Mouse (Mus musculus): ENCODE measurements around the gene Ankrd12.

Ankrd12 gene

DNA sequence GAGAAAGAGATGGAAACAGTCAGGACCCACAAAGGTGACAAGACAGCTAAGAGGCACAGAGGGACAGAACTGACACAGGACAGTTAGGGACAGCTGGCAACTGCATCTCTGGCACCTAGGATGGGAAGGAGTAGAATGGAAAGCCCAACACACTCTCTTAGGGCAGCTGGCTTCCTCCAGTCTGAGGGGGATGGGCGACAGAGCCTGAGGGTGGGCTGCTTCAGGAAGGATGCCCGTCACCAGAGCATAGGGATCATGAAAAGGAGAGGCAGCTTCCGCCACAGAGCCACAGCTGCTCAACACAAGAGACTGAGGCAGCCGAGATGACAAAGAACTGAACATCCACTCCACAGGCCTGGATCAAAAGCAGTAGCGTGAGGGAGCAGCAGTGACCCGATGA lies 145.4 kb downstream of the Ankrd12 start:
- in situ Hi-C loops (cut with MboI, MseI): no loop called here

DNA sequence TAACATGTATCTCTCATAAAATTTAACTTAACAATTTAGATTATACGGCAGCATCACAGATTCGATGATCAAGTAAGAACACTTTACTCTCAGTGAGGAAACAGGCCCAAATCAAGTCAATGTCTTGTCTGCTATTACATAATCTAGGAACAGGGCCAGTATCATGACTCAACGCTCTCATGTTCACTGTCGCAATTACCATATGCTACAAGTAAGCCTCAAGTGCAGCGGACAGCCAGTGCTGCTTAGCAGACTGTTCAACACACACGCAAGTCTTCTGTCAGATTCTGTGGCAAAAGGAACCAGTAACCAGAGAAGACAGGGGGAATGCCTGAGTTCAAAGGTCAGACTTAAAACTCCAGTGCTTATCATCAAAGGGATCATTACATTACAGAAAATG lies 145.9 kb downstream of the Ankrd12 start:
- in situ Hi-C loops (cut with MboI, MseI): no loop called here

DNA sequence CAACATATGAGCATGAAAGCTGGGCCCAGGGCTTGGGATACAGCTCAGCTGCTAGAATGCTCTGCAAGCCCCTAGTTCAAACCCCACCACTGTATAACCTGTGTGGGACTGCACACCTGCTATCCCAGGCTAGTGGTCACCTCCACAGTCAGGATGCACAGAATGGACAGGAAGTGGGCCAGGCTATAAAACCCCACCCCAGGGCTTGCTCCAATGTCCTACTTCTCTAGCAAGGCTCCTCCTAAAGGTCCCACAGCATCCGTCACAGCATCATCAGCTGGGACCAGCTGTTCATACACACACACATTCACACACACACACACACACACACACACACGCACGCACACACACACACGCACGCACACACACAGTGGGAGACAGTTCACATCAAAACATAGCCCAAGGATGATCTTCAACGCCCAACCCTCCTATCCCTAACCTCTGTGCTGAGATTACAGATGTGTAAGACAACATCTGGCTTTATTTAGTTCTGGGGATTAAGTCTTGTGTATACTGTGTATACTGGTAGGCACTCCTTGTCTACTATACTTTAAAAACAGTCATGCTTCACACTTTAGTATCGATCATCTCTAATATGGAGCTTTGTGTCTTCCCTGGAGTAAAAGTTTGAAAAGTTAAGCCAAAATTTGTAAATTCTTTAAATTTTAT lies 146.6 kb downstream of the Ankrd12 start:
- in situ Hi-C loops (cut with MboI, MseI): no loop called here

DNA sequence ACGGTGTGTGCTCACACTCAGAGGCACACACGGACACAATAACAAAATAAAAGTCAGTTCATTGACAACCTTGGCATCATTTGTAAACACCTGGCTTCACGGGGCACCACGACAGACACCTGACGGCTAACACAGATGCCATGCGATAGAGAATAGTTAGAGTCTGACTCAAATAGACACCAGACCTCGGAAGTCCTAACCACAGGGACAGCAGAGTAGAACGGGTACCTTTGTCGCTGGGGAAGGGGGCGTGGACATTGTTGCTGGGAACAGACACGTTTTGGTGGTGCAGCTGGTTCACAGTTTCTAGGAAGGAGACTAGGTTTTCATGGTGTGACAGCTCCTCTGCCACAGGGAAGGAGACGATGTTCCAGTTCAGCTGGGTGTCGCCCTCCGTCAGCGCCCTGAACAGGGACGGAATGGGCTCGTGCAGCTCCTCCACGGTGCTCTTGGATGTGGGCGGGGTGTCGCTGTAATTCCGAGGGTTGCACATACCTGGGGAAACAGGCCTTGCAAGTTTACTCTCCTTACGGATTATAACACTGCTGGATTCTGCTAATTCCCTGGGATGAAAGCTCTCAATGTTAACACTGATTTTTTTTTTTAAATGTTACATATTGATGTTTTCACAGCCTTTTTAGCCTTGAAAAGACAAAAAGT lies 147.4 kb downstream of the Ankrd12 start:
- in situ Hi-C loops (cut with MboI, MseI): no loop called here

DNA sequence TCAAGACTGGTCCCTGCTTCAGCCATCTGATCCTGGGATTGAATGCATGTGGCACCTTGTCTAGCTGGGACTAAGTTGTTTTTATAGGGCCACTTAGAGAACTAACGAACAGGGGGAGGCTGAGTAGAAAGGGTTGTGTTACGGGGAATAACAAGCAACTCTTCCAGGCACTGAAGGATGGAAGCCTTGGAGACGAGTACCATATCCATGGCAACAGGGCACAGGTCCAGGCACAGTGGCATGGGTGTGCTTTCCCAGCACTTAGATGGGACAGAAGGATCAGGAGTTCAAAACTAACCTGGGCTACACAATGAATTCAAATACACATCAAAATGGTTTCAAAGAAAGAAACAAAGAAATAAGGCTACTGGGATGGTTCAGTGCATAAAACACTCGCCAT lies 149.8 kb downstream of the Ankrd12 start:
- in situ Hi-C loops (cut with MboI, MseI): no loop called here

DNA sequence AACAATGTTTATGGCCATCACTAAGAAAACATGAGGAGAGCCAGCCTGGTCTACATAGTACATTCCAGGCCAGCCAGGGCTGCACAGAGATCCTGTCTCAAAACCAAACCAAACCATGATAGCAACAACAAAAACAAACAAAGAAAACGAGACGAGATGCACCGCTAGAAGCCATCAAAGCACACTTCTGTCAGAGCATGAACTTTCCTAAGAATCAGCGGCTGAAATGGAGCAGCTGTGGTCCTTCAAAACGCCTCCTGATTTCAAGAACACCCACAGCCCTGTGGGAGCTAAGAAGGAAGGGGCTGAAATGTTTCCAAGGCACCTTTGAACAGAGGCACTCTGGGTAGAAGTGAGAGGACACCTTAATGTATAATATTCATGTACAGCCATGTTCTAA lies 152.7 kb downstream of the Ankrd12 start:
- in situ Hi-C loops (cut with MboI, MseI): no loop called here

DNA sequence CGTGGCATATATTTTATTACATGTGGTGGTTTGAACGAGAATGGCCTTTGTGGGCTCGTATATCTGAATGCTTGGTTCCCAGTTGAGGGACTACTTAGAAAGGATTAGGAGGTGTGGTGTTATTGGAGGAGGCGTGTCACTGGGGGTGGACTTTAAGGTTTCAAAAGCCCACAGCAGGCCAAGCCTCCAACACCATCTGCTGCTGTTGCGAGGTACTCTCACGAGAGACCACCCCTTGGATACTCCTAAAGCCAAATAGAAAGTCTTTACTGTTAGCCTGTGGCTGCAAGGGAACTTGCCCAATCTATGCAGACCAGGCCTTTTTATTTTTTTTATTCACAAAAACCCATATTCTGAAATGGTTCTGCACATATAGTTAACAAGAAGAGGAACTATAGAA lies 154.9 kb downstream of the Ankrd12 start:
- in situ Hi-C loops (cut with MboI, MseI): no loop called here

DNA sequence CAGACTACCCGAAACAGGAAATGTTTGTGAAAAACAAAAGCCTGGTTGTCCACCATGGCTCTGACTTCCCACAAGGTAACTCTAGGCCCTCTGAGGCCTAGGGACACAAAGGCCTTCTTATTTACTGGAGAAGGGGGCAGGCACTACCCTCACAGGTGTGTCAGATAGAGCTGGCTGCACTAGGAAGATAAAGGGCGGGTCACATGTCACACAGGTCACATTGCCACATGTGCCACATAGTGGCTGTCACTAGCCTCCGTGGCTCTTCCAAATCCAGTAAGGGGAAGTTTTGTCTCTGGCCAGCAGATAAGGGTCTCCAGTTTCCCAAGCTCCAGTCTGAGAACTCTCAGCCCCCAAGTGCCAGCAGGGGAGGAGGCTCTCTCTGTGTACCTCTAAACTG lies 157.7 kb downstream of the Ankrd12 start:
- in situ Hi-C loops (cut with MboI, MseI): loop anchor here (5.0 kb wide), 1 partner anchor 473 kb away; no protein-coding TSS in a partner anchor

DNA sequence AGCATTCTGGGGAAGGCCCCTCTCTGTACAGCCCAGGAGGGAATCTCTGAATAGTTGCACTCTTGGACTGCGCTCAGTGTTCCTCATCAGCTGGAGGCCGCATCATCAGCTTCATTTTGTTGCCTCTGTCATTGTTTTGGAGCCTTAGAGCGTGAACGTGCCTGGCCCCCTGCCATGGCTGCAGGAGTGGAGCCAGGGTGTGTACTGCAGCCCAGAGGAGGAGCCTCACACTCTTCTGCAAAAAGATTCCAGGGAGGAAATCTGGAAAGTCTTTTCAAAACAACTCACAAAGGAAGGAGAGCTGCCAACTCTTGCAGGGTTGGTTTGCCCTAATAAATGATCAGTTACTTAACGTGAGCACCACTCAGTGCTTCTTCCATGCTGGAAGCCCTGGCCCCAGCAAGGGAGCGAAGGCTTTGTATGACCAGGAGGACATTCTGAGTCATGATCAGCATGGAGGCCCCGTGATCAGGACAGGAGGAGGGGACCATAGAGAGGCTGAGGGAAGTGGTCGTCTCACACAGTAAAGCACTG lies 160.7 kb downstream of the Ankrd12 start:
- in situ Hi-C loops (cut with MboI, MseI): loop anchor here (5.0 kb wide), 1 partner anchor 476 kb away; no protein-coding TSS in a partner anchor

All from T-helper 2 cell (primary cell).